ENCODE assay signal across 8 mouse cellular contexts in genomic region chr4:88035361-88035760, GRCm38 (mm10). TPM values are rescaled to one million over a fixed set of nuclear protein-coding genes. Genes with fewer than 3 reads are reported as not detected.
DNase-seq lines count a peak whose midpoint lies in the region; ATAC-seq and TF ChIP-seq lines count a peak whose summit lies in the region.

No protein-coding gene starts in this region.

- TF ChIP-seq CTCF in forebrain, postnatal 0 days (IDR thresholded peaks at IDR 0.05; ENCODE audit: low read depth): peak; percentile 81
- peak; percentile 81 for TF ChIP-seq CTCF in hindbrain, postnatal 0 days (IDR thresholded peaks at IDR 0.05; ENCODE audit: low read depth)

- no peaks in the 10 kb centered on the region for H3K9me3 ChIP-seq in forebrain, postnatal 0 days (ENCODE audit: low read length)
- no peaks in the 10 kb centered on the region for H3K9me3 ChIP-seq in hindbrain, postnatal 0 days (ENCODE audit: low read length)
- H3K9me3 ChIP-seq in megakaryocyte, embryonic 14.5 days: no peaks in the 10 kb centered on the region

- no peak for ATAC-seq in forebrain, postnatal 0 days
- no peak for ATAC-seq in hindbrain, postnatal 0 days

- H3K4me3 ChIP-seq in forebrain, postnatal 0 days (ENCODE audit: low read depth, low read length): peak overlapping the region; percentile 20; the same call in 1 of the 2 replicates
- H3K4me3 ChIP-seq in hindbrain, postnatal 0 days (ENCODE audit: low read length): peak overlapping the region; percentile 14
- peak overlapping the region; percentile 95 for H3K4me3 ChIP-seq in megakaryocyte, embryonic 14.5 days (replicated peaks)

- no peaks in the 10 kb centered on the region; the same call in 1 of the 2 replicates for H3K27me3 ChIP-seq in forebrain, postnatal 0 days (ENCODE audit: insufficient read depth, low read length)
- 0 out of 2 replicates have a peak, but pooled peaks cover 4% of the 10 kb centered on the region for H3K27me3 ChIP-seq in hindbrain, postnatal 0 days (ENCODE audit: insufficient read depth, low read length)
- peaks cover 10% of the 10 kb centered on the region for H3K27me3 ChIP-seq in megakaryocyte, embryonic 14.5 days (replicated peaks)

- intact Hi-C loops in left cerebral cortex, postnatal 14 days (cut with DNase I): no loop called here

- peak; percentile 21 to 47 for DNase-seq in frontal cortex, postnatal 10 days (ENCODE audit: low spot score in 2 of 2)
- no peak for DNase-seq in frontal cortex, postnatal 25 days (ENCODE audit: low spot score in 2 of 2)
- peak; percentile 53 for DNase-seq in c-Kit-positive CD71-positive TER-119-positive erythroid progenitor cells, embryonic 14.5 days (ENCODE audit: low spot score)
- peak; percentile 90 for DNase-seq in forebrain, postnatal 0 days
- peak; percentile 90 for DNase-seq in hindbrain, postnatal 0 days (ENCODE audit: low spot score)
- DNase-seq in left cerebral cortex, postnatal 14 days (ENCODE audit: low spot score in 2 of 2): peak; percentile 57 to 73
- peak; percentile 16 to 40 for DNase-seq in spleen, adult 18-20 months

- no peak overlapping the region for H3K27ac ChIP-seq in forebrain, postnatal 0 days (ENCODE audit: low read depth, low read length)
- H3K27ac ChIP-seq in hindbrain, postnatal 0 days: no peak overlapping the region

- no peak overlapping the region for H3K9ac ChIP-seq in forebrain, postnatal 0 days
- no peak overlapping the region for H3K9ac ChIP-seq in hindbrain, postnatal 0 days (replicated peaks; ENCODE audit: low read length)

- H3K36me3 ChIP-seq in forebrain, postnatal 0 days (ENCODE audit: insufficient read depth): no peaks in the 10 kb centered on the region
- no peaks in the 10 kb centered on the region for H3K36me3 ChIP-seq in hindbrain, postnatal 0 days (ENCODE audit: insufficient read depth, low read length)
- H3K36me3 ChIP-seq in megakaryocyte, embryonic 14.5 days (replicated peaks; ENCODE audit: low read length): peaks cover 4% of the 10 kb centered on the region

- WGBS in forebrain, postnatal 0 days: 1% methylated on average over 11 of the region's 11 CpGs
- WGBS in hindbrain, postnatal 0 days: under 1% methylated on average over 11 of the region's 11 CpGs

- peak overlapping the region; percentile 87 for H3K4me2 ChIP-seq in forebrain, postnatal 0 days (ENCODE audit: low read depth)
- H3K4me2 ChIP-seq in hindbrain, postnatal 0 days (ENCODE audit: low read depth, low read length): peak overlapping the region; percentile 90

- peaks cover 2% of the 10 kb centered on the region for H3K4me1 ChIP-seq in forebrain, postnatal 0 days (ENCODE audit: insufficient read depth)
- peaks cover 3% of the 10 kb centered on the region; the same call in 1 of the 2 replicates for H3K4me1 ChIP-seq in hindbrain, postnatal 0 days (ENCODE audit: insufficient read depth, low read length)
- peaks cover 27% of the 10 kb centered on the region for H3K4me1 ChIP-seq in megakaryocyte, embryonic 14.5 days

RNA-seq across cellular contexts. Expression of gene Mllt3, which starts 2.2 kb away (rescaled TPM):
- total RNA-seq in forebrain, postnatal 0 days (2014; rRNA removed): 38.5 and 41.0 TPM in 2 replicates
- 65.2 and 75.2 TPM in 2 replicates for polyA plus RNA-seq in forebrain, postnatal 0 days (2015; fragmentation: Nextera tagmentation; extraction: Ambion mirVana)
- total RNA-seq in hindbrain, postnatal 0 days (2014; rRNA removed): 18.6 and 22.7 TPM in 2 replicates
- 61.3 and 62.9 TPM in 2 replicates for polyA plus RNA-seq in hindbrain, postnatal 0 days (2015; fragmentation: Nextera tagmentation; extraction: Ambion mirVana)
- total RNA-seq in left cerebral cortex, postnatal 14 days (2021): 10 to 100 TPM; 33.4 to 41.8 TPM
- 0.69 and 4.0 TPM in 2 replicates for polyA plus RNA-seq in megakaryocyte, embryonic 14.5 days (2012; ENCODE audit: insufficient read depth, low replicate concordance)

RNA-seq across cellular contexts. Expression of gene Focad, which starts 59.1 kb away (rescaled TPM):
- total RNA-seq in forebrain, postnatal 0 days (2014; rRNA removed): 30.6 and 37.6 TPM in 2 replicates
- 8.5 and 8.9 TPM in 2 replicates for polyA plus RNA-seq in forebrain, postnatal 0 days (2015; fragmentation: Nextera tagmentation; extraction: Ambion mirVana)
- 32.5 and 34.1 TPM in 2 replicates for total RNA-seq in hindbrain, postnatal 0 days (2014; rRNA removed)
- 9.2 and 9.6 TPM in 2 replicates for polyA plus RNA-seq in hindbrain, postnatal 0 days (2015; fragmentation: Nextera tagmentation; extraction: Ambion mirVana)
- total RNA-seq in left cerebral cortex, postnatal 14 days (2021): 10 to 100 TPM; 46.4 to 47.5 TPM
- 2.8 and 5.9 TPM in 2 replicates for polyA plus RNA-seq in megakaryocyte, embryonic 14.5 days (2012; ENCODE audit: insufficient read depth, low replicate concordance)

Comparison
In these comparisons a context has a peak if more than half of its experiments do, and no peak if none do; other contexts are left out.
1. DNase-seq: peak in frontal cortex, postnatal 10 days (2 of 2), c-Kit-positive CD71-positive TER-119-positive erythroid progenitor cells, embryonic 14.5 days (single experiment), forebrain, postnatal 0 days (single experiment), hindbrain, postnatal 0 days (single experiment), left cerebral cortex, postnatal 14 days (2 of 2) and spleen, adult 18-20 months (2 of 2); none in frontal cortex, postnatal 25 days (0 of 2).
2. H3K4me3 ChIP-seq: peak in every context shown above with its lines; median percentile 95 in megakaryocyte, embryonic 14.5 days; 20 in forebrain, postnatal 0 days; 14 in hindbrain, postnatal 0 days.